Mouse (Mus musculus) limb, embryonic 14.5 days (tissue): Measurements from ENCODE around the gene Gm20716. TPM values are rescaled to one million over a fixed set of nuclear protein-coding genes. Genes with fewer than 3 reads are reported as not detected.

Source experiments
- ATAC-seq: fragments of 200-750 bp; cut with Nextera tagmentation; 2 replicates; pipeline ENCODE4 v1.8.0; 2017; ENCODE audit warnings: low read depth, moderate number of reproducible peaks, moderate TSS enrichment; ENCODE audit not compliant: low FRiP score
- DNase-seq: peaks from one replicate; pipeline ENCODE4 v3.0.0-alpha.2; 2015; ENCODE audit warnings: low spot score
- H3K27ac ChIP-seq: fragments of 300-500 bp; sonication (generic); replicated peaks from 2 replicates; pipeline ENCODE4 v1.5.1; 2014; ENCODE audit warnings: low read depth, mild to moderate bottlenecking, low read length, moderate library complexity, mixed read lengths
- H3K27me3 ChIP-seq: fragments of 300-500 bp; sonication (generic); 2 replicates; pipeline ENCODE4 v1.6.1; 2014; ENCODE audit warnings: low read length, mixed read lengths; ENCODE audit not compliant: control insufficient read depth, insufficient read depth
- H3K36me3 ChIP-seq: fragments of 300-500 bp; sonication (generic); 2 replicates; pipeline ENCODE4 v1.6.1; 2014; ENCODE audit warnings: mild to moderate bottlenecking, low read length, moderate library complexity, mixed read lengths; ENCODE audit not compliant: control insufficient read depth, insufficient read depth
- H3K4me1 ChIP-seq: fragments of 300-500 bp; sonication (generic); 2 replicates; pipeline ENCODE4 v1.6.1; 2014; ENCODE audit warnings: antibody characterized with exemption, low read length, mixed read lengths; ENCODE audit not compliant: control insufficient read depth, insufficient read depth
- H3K4me2 ChIP-seq: fragments of 300-500 bp; sonication (generic); replicated peaks from 2 replicates; pipeline ENCODE4 v1.6.1; 2014; ENCODE audit warnings: low read depth, mild to moderate bottlenecking, low read length, moderate library complexity; ENCODE audit not compliant: severe bottlenecking
- H3K4me3 ChIP-seq: fragments of 300-500 bp; sonication (generic); replicated peaks from 2 replicates; pipeline ENCODE4 v1.5.1; 2014; ENCODE audit warnings: low read length
- H3K9ac ChIP-seq: fragments of 300-500 bp; sonication (generic); 2 replicates; pipeline ENCODE4 v1.6.1; 2014; ENCODE audit warnings: mild to moderate bottlenecking, low read depth, low read length, moderate library complexity; ENCODE audit not compliant: severe bottlenecking
- H3K9me3 ChIP-seq: fragments of 300-500 bp; sonication (generic); 2 replicates; pipeline ENCODE4 v1.6.1; 2016; ENCODE audit warnings: low read length; ENCODE audit not compliant: control insufficient read depth
- POLR2A ChIP-seq: fragments of 200-500 bp; IDR thresholded peaks from 2 replicates; pipeline ENCODE4 v1.8.0; 2012; ENCODE audit warnings: inconsistent platforms, mild to moderate bottlenecking, moderate library complexity, borderline replicate concordance; ENCODE audit not compliant: insufficient read depth, insufficient read length; ENCODE audit errors: extremely low read depth
- WGBS: fragments of 180-500 bp; shearing (Covaris S2); extraction: QIAGEN DNeasy Blood & Tissue Kit; methylation state at CpG from one replicate; pipeline ENCODE4 v1.1.7; 2014; 5-methylcytosine and 5-hydroxymethylcytosine counted together
- polyA plus RNA-seq, 2 experiments: library from polyadenylated mRNA; depleted of rRNA in 1 of 2; stranded (reverse) in 1 of 2; unstranded in 1 of 2; fragments of >200 nt; fragmentation: Nextera tagmentation in 1 of 2; extraction: Ambion mirVana in 1 of 2; gene quantifications; 2 replicates each; pipeline versions ENCODE4 v1.2.1 to v1.2.3; 2012 to 2014

Gm20716 gene
- polyA plus RNA-seq, 2 experiments, result 22.9 to 28.6 TPM

DNA sequence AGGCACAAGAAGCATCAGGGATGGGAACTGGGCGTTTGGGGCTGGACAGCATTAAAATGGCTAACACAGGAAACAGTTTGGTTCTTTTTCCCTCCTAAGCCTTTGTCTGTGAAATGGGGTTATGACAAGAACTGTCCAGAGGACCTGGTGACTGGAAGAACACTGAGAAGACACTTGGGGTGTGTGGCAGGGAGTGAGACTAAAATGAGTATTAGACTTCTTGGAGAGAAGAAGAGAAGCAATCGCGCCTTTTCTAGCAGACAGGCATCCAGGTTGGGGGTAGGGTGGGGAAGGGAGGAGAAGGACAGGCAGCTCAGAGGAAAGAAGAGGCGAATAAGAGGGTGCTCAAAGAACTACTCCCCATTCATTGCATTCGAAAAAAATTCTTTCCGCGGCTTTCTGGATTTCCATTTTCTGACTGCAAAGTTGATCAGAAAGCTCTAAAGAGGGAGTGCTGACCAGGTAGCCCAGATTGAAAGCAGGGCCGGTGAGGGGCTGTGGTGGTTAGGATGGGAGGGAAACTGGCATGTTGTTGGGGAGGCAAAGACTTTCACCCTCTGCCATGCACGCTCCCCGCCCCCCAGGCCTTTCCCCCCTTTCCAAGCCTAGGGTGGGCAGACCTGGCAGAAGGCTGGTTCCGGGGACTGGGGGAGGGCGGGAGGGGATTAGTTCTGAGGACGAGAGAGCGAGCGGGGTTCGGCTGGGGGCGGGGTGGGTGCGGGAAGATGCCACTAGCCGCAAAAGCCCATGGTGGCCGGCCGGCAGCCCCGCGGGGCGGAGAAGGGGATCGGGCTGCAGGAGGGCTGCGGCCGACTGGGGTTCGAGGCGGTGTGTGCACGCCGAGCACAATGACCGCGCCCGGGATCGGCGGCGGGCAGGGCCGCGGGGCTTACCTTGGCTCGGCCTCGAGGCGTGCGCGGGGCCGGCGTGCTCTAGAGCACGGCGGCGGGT lies 24.2 kb downstream of the Gm20716 start:
- no peak for ATAC-seq
- Histone ChIP-seq H3K27ac (peak overlapping the region; percentile 99), H3K36me3 (peaks cover 34% of the 10 kb centered on the region), H3K4me3 (peak overlapping the region; percentile 98), H3K9me3 (peaks cover 4% of the 10 kb centered on the region), H3K9ac (peak overlapping the region; percentile 100), H3K27me3 (no peaks in the 10 kb centered on the region), H3K4me2 (peak overlapping the region; percentile 77), H3K4me1 (peaks cover 10% of the 10 kb centered on the region)
- WGBS, result 2% methylated on average over 34 of the region's 49 CpGs
- no peak for TF ChIP-seq POLR2A
- no peak for DNase-seq

DNA sequence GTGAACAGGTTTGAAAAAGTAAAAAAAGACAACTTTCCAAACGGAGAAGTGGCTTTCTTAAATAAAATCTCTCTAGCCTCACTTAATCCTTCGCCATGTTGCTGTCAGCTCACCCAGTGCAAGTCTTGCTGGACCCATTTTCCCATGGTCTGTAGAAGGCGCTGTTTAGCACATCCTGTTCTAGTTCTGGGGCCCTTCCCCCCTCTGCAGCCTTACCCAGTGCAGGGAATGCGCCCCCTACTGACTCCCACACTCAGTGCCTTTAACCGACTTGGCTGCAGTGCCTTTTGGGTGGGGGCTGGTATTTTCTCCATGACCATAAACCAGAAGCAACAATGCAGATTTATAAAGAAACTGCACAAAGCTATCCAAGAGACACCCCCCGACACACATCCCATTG lies 24.9 kb downstream of the Gm20716 start:
- H3K9me3 ChIP-seq, result peaks cover 4% of the 10 kb centered on the region
- ATAC-seq, result peak; percentile 47
- TF ChIP-seq POLR2A, result 0 out of 2 replicates have a peak, but pooled peaks have one; percentile 15
- peaks cover 10% of the 10 kb centered on the region for H3K4me1 ChIP-seq
- peak overlapping the region; percentile 99; the same call in 1 of the 2 replicates for H3K27ac ChIP-seq
- 6% methylated on average over 6 of the region's 6 CpGs for WGBS
- no peaks in the 10 kb centered on the region for H3K27me3 ChIP-seq
- DNase-seq, result peak; percentile 94
- peak overlapping the region; percentile 77 for H3K4me2 ChIP-seq
- peak overlapping the region; percentile 98 for H3K4me3 ChIP-seq
- H3K9ac ChIP-seq, result peak overlapping the region; percentile 100
- peaks cover 29% of the 10 kb centered on the region for H3K36me3 ChIP-seq

GRCm38 (mm10) chr2:168204476-168204999 lies 25.6 kb downstream of the Gm20716 start:
- Histone ChIP-seq H3K4me3 (peak overlapping the region; percentile 98), H3K27ac (no peak overlapping the region), H3K9ac (0 out of 2 replicates have a peak overlapping the region, but pooled peaks have one; percentile 100), H3K9me3 (peaks cover 4% of the 10 kb centered on the region), H3K4me1 (peaks cover 13% of the 10 kb centered on the region), H3K27me3 (no peaks in the 10 kb centered on the region), H3K36me3 (peaks cover 26% of the 10 kb centered on the region), H3K4me2 (peak overlapping the region; percentile 77)
- no peak for TF ChIP-seq POLR2A
- DNase-seq, result no peak
- ATAC-seq, result no peak
- 79% methylated on average over 8 of the region's 8 CpGs for WGBS

DNA sequence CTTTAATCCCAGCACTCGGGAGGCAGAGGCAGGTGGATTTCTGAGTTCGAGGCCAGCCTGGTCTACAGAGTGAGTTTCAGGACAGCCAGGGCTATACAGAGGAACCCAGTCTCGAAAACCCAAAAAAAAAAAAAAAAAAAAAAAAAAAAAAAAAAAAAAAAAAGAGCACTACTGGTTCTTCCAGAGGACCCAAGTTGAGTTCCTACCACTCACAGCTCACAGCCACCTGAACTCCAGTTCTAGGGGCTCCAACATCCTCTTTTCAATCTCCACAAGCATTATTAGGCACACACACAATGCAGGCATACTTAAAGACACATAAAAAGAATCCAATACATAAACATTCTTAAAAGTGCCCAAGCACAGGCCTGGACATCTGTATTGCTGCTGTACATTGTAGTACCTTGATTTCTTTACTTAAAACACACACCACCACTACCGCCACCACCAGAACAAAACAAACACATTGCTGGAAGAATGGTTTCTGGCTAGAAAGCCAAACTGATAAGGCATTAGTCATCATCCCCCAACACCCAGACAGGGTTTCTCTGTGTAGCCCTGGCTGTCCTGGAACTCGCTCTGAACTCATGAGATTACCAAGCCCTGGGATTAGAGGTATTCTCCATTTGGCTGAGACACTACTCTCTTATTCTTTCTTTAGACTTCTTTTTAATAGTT lies 30.0 kb downstream of the Gm20716 start:
- 90% methylated on average over 4 of the region's 5 CpGs for WGBS
- no peak for TF ChIP-seq POLR2A
- no peak overlapping the region for H3K4me2 ChIP-seq
- no peaks in the 10 kb centered on the region for H3K27me3 ChIP-seq
- H3K4me1 ChIP-seq, result peaks cover 18% of the 10 kb centered on the region
- ATAC-seq (no peak), DNase-seq (no peak)
- H3K36me3 ChIP-seq, result peaks cover 38% of the 10 kb centered on the region
- no peak overlapping the region for H3K9ac ChIP-seq
- no peak overlapping the region for H3K27ac ChIP-seq
- H3K9me3 ChIP-seq, result peaks cover 4% of the 10 kb centered on the region
- no peak overlapping the region for H3K4me3 ChIP-seq

GRCm38 (mm10) chr2:168199476-168199875 lies 30.7 kb downstream of the Gm20716 start:
- ATAC-seq (no peak), DNase-seq (no peak)
- Histone ChIP-seq H3K27ac (no peak overlapping the region), H3K27me3 (no peaks in the 10 kb centered on the region), H3K4me2 (no peak overlapping the region), H3K4me3 (no peak overlapping the region), H3K9me3 (peaks cover 4% of the 10 kb centered on the region), H3K36me3 (peaks cover 41% of the 10 kb centered on the region), H3K9ac (no peak overlapping the region), H3K4me1 (peaks cover 14% of the 10 kb centered on the region)
- WGBS, result 78% methylated on average over 4 of the region's 4 CpGs
- TF ChIP-seq POLR2A, result no peak
